Mouse (Mus musculus): ENCODE results near the gene Med12l.

GRCm38 (mm10) chr3:59097421-59097820, 91.8 kb downstream of the Med12l start:
- TF ChIP-seq MAFK (IDR thresholded peaks at IDR 0.05; ENCODE audit: insufficient replicate concordance, low read length) = no peak
- TF ChIP-seq IRF4 (IDR thresholded peaks at IDR 0.05; ENCODE audit: low read depth, low read length) = no peak
- no peak for TF ChIP-seq CTCF (conservative IDR thresholded peaks at IDR 0.05 in 1 of 2, IDR thresholded peaks at IDR 0.05 in 1 of 2; ENCODE audit: low read depth in 2 of 2, low read length in 2 of 2)
